Mouse (Mus musculus): ENCODE data around the gene Rps18. TPM values are rescaled to one million over a fixed set of nuclear protein-coding genes. Genes with fewer than 3 reads are reported as not detected.

Rps18 gene
- total and polyA plus RNA-seq, 3 experiments = 286 to 1,183 TPM; not detected in 1

DNA sequence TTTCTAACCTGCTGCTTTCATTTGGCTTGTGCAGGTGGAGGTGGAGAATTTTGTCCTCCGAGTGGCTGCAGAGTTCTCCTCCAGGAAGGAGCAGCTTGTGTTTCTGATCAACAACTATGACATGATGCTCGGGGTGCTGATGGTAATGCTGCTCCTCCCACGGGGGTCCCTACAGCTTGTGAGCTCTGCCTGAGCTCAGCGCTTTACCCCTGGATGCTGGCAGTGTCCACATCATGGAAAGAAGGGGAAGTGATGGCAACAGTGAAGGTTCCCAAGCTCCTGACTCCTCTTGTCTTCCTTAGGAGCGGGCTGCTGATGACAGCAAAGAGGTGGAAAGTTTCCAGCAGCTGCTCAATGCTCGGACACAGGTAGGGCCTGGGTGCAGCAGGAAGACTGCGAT, 7.1 kb upstream of the Rps18 start:
- Histone ChIP-seq H3K9me3 (replicated peaks; ENCODE audit: insufficient read depth, low read length) (no peaks in the 10 kb centered on the region), H3K9ac (ENCODE audit: control insufficient read depth, low read depth, low read length, poor library complexity, severe bottlenecking) (no peak overlapping the region), H3K79me2 (ENCODE audit: control insufficient read depth, insufficient read depth, low read length, poor library complexity) (no peaks in the 10 kb centered on the region; the same call in 1 of the 2 replicates), H3K27ac (ENCODE audit: control insufficient read depth, low read depth, low read length) (no peak overlapping the region), H3K4me1 (ENCODE audit: control insufficient read depth in 1 of 2, insufficient read depth in 2 of 2, low read length in 2 of 2) (no peaks in the 10 kb centered on the region), H3K4me3 (ENCODE audit: control insufficient read depth in 1 of 2, insufficient read depth in 1 of 2, low read depth in 2 of 2, low read length in 2 of 2) (no peak overlapping the region), H3K27me3 (ENCODE audit: control insufficient read depth in 1 of 2, insufficient read depth in 2 of 2, low read length in 2 of 2) (no peaks in the 10 kb centered on the region), H3K36me3 (ENCODE audit: control insufficient read depth in 1 of 2, insufficient read depth in 2 of 2, low read length in 2 of 2) (no peaks in the 10 kb centered on the region; a peak in 1 of 4 replicates)
- no peak for DNase-seq (ENCODE audit: low read depth, low spot score)
- TF ChIP-seq KAT2A (conservative IDR thresholded peaks at IDR 0.05; ENCODE audit: low read depth, low read length) (no peak), SIN3A (IDR thresholded peaks at IDR 0.05; ENCODE audit: low read length) (no peak), RCOR1 (IDR thresholded peaks at IDR 0.05; ENCODE audit: low read depth, low read length) (no peak), NRF1 (IDR thresholded peaks at IDR 0.05; ENCODE audit: insufficient read depth, low read depth, low read length, poor library complexity, severe bottlenecking) (no peak), MAFK (IDR thresholded peaks at IDR 0.05; ENCODE audit: borderline replicate concordance, low read depth, low read length) (no peak), POLR2AphosphoS2 (IDR thresholded peaks at IDR 0.05; ENCODE audit: low read length) (no peak), MEF2A (IDR thresholded peaks at IDR 0.05; ENCODE audit: extremely low read depth, insufficient replicate concordance, low read depth, low read length, poor library complexity, severe bottlenecking) (no peak), MAX (IDR thresholded peaks at IDR 0.05; ENCODE audit: low read length) (no peak), ZNF384 (IDR thresholded peaks at IDR 0.05; ENCODE audit: low read depth, low read length) (no peak), ETS1 (IDR thresholded peaks at IDR 0.05; ENCODE audit: low read depth, low read length) (no peak), RAD21 (IDR thresholded peaks at IDR 0.05; ENCODE audit: low read depth, low read length) (no peak), HCFC1 (IDR thresholded peaks at IDR 0.05; ENCODE audit: low read depth, low read length) (no peak), JUND (IDR thresholded peaks at IDR 0.05; ENCODE audit: low read depth, low read length) (no peak), MXI1 (IDR thresholded peaks at IDR 0.05; ENCODE audit: low read depth, low read length) (no peak), ZKSCAN1 (IDR thresholded peaks at IDR 0.05; ENCODE audit: low read depth, low read length) (no peak), MYC (IDR thresholded peaks at IDR 0.05; ENCODE audit: low read depth, low read length) (no peak), TCF12 (IDR thresholded peaks at IDR 0.05; ENCODE audit: low read depth, low read length) (no peak), GATA1 (IDR thresholded peaks at IDR 0.05; ENCODE audit: low read depth, low read length) (no peak), ZMIZ1 (IDR thresholded peaks at IDR 0.05; ENCODE audit: low read depth, low read length) (no peak)

GRCm38 (mm10) chr17:33959948-33960347, 4.1 kb upstream of the Rps18 start:
- Histone ChIP-seq H3K9me3 (replicated peaks; ENCODE audit: insufficient read depth, low read length) (no peaks in the 10 kb centered on the region), H3K27me3 (ENCODE audit: control insufficient read depth in 1 of 2, insufficient read depth in 2 of 2, low read length in 2 of 2) (no peaks in the 10 kb centered on the region), H3K36me3 (ENCODE audit: control insufficient read depth in 1 of 2, insufficient read depth in 2 of 2, low read length in 2 of 2) (peaks cover 0 to 5% of the 10 kb centered on the region in 2 experiments; a peak in 3 of 4 replicates), H3K4me3 (ENCODE audit: control insufficient read depth in 1 of 2, insufficient read depth in 1 of 2, low read depth in 2 of 2, low read length in 2 of 2) (no peak overlapping the region), H3K4me1 (ENCODE audit: control insufficient read depth in 1 of 2, insufficient read depth in 2 of 2, low read length in 2 of 2) (no peaks in the 10 kb centered on the region), H3K27ac (ENCODE audit: control insufficient read depth, low read depth, low read length) (no peak overlapping the region), H3K9ac (ENCODE audit: control insufficient read depth, low read depth, low read length, poor library complexity, severe bottlenecking) (no peak overlapping the region), H3K79me2 (ENCODE audit: control insufficient read depth, insufficient read depth, low read length, poor library complexity) (peaks cover 15% of the 10 kb centered on the region)
- TF ChIP-seq ELF1 (IDR thresholded peaks at IDR 0.05; ENCODE audit: low read depth, low read length) = no peak
- no peak for TF ChIP-seq ZMIZ1 (IDR thresholded peaks at IDR 0.05; ENCODE audit: low read depth, low read length)
- TF ChIP-seq HCFC1 (IDR thresholded peaks at IDR 0.05; ENCODE audit: low read depth, low read length) = no peak
- TF ChIP-seq SMC3 (IDR thresholded peaks at IDR 0.05; ENCODE audit: low read depth, low read length) = no peak
- no peak for TF ChIP-seq CTCF (IDR thresholded peaks at IDR 0.05 in 2 of 3, conservative IDR thresholded peaks at IDR 0.05 in 1 of 3; ENCODE audit: control insufficient read depth in 1 of 3, insufficient read depth in 1 of 3, low read depth in 2 of 3, low read length in 3 of 3, poor library complexity in 1 of 3, severe bottlenecking in 1 of 3)
- TF ChIP-seq MAZ (IDR thresholded peaks at IDR 0.05; ENCODE audit: low read depth, low read length) = no peak
- no peak for TF ChIP-seq TCF12 (IDR thresholded peaks at IDR 0.05; ENCODE audit: low read depth, low read length)
- no peak for TF ChIP-seq MXI1 (IDR thresholded peaks at IDR 0.05; ENCODE audit: low read depth, low read length)
- TF ChIP-seq GATA1 (IDR thresholded peaks at IDR 0.05; ENCODE audit: low read depth, low read length) = no peak
- no peak for TF ChIP-seq NELFE (IDR thresholded peaks at IDR 0.05; ENCODE audit: low read depth, low read length)
- no peak for TF ChIP-seq BHLHE40 (IDR thresholded peaks at IDR 0.05; ENCODE audit: borderline replicate concordance, low read depth, low read length)
- no peak for TF ChIP-seq UBTF (IDR thresholded peaks at IDR 0.05; ENCODE audit: borderline replicate concordance, insufficient read depth, low read depth, low read length)
- no peak for TF ChIP-seq MYC (IDR thresholded peaks at IDR 0.05; ENCODE audit: low read depth, low read length)
- TF ChIP-seq TAL1 (IDR thresholded peaks at IDR 0.05; ENCODE audit: low read length) = no peak
- TF ChIP-seq USF2 (IDR thresholded peaks at IDR 0.05; ENCODE audit: borderline replicate concordance in 1 of 2, insufficient read depth in 1 of 2, low read depth in 1 of 2, low read length in 2 of 2) = no peak
- no peak for TF ChIP-seq JUND (IDR thresholded peaks at IDR 0.05; ENCODE audit: low read depth, low read length)
- no peak for DNase-seq (ENCODE audit: low read depth, low spot score)

All from MEL (cell line).